Mouse (Mus musculus): ENCODE data around the gene Ddah1.

DNA sequence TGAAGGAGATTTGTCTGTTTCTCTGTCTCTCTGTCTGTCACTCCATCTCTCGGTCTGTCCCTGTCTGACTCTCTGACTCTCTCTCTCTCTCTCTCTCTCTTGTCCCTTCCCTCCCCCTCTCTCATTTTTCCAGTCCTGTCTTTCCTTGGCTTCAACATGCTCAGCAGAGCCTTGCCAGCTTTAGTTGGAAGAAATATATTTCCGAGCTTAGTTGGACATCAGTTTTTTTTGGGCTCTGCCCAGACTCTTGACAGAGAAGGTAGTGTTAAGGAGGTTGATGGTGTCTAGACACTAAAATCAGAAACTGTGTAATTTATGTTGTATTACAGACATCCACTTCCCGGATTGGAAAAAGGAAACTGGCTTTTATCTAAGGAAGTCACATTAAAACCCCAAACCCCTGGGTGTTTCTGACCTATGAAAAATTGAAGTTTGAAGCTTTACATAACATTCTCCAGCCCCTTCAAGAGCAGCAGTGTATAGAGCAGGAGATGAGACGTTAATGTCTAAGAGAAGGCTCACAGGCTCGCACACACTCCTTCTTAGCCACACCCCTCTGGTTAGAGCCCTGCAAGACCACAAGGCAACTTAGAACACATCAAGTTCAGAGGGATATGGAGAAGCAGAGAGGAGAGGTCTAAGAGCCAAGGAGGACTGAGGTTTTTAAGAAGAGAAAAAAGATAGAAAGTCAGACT, 21.0 kb downstream of the Ddah1 start:
- TF ChIP-seq POLR2A (IDR thresholded peaks at IDR 0.05; ENCODE audit: borderline replicate concordance, extremely low read depth, insufficient read depth, insufficient read length, poor library complexity, severe bottlenecking) = no peak
- TF ChIP-seq CTCF (IDR thresholded peaks at IDR 0.05; ENCODE audit: borderline replicate concordance, extremely low read depth, insufficient read depth, insufficient read length) = no peak

All from brain, embryonic 14.5 days (tissue).